Mouse (Mus musculus) adrenal gland, adult 18-20 months (tissue): ENCODE data around the gene Fbxw17. TPM values are rescaled to one million over a fixed set of nuclear protein-coding genes. Genes with fewer than 3 reads are reported as not detected.
A peak's percentile ranks its signal among the peaks of the same experiment; 100 is the strongest.
"Not testable (repeated sequence)": the region's sequence is repeated elsewhere in the genome, so short reads cannot be mapped to it uniquely, and the experiment has no call there.

Experiments
- DNase-seq, 2 experiments: peaks; one replicate each; pipeline ENCODE4 v3.0.0; 2021 to 2022; ENCODE audit warnings: low spot score in 2 of 2
- long read RNA-seq, 2 experiments: library from polyadenylated mRNA; stranded (forward); transcript quantifications; one replicate each; pipeline ENCODE4 v2.0.0; 2021
- total RNA-seq, 2 experiments: library from RNA; stranded (reverse); gene quantifications; 1 replicate in 1 of 2; 2 replicates in 1 of 2; pipeline ENCODE4 v1.2.3; 2021

The Fbxw17 gene
- 10 to 100 TPM; 10.3 to 13.7 TPM for total RNA-seq
- long read RNA-seq, experiment 1, partial matches to known transcripts, result 1 of 6 reads
- long read RNA-seq, experiment 1, other reads (novel, unspliced or antisense), result 2 of 6 reads
- long read RNA-seq, experiment 2, transcript Fbxw17-201 (10 exons, 1,798 nt), result major isoform, 11 of 20 reads
- long read RNA-seq, experiment 2, partial matches to known transcripts, result 3 of 20 reads
- long read RNA-seq, experiment 2, other reads (novel, unspliced or antisense), result 6 of 20 reads

- DNase-seq, result peak; percentile 62 to 70
Measured at GRCm38 (mm10) chr13:50417389-50418183, at the start of gene Fbxw17. Gene Fbxw17 (plus strand): TSS chr13:50417864.

- DNase-seq, result not testable (repeated sequence)
Measured at GRCm38 (mm10) chr13:50372934-50373705, 44.5 kb upstream of the Fbxw17 start.

- DNase-seq, result not testable (repeated sequence)
Measured at GRCm38 (mm10) chr13:50389146-50389545, 28.5 kb upstream of the Fbxw17 start.

GRCm38 (mm10) chr13:50418421-50418820, 757 bp downstream of the Fbxw17 start:
- no peak for DNase-seq

- DNase-seq, result no peak
Measured at GRCm38 (mm10) chr13:50423625-50424209, 6.1 kb downstream of the Fbxw17 start.

GRCm38 (mm10) chr13:50424517-50424916, 6.9 kb downstream of the Fbxw17 start:
- DNase-seq, result no peak

- DNase-seq, result no peak
Measured at GRCm38 (mm10) chr13:50426686-50427085, 9.0 kb downstream of the Fbxw17 start.

- DNase-seq, result no peak
Measured at GRCm38 (mm10) chr13:50443812-50444211, 26.1 kb downstream of the Fbxw17 start, which contains the start of gene Gm47429. Gene Gm47429 (minus strand): TSS chr13:50443912.

- no peak for DNase-seq
Measured at GRCm38 (mm10) chr13:50445261-50445660, 27.6 kb downstream of the Fbxw17 start.

- DNase-seq, result not testable (repeated sequence)
Measured at GRCm38 (mm10) chr13:50452266-50452665, 34.6 kb downstream of the Fbxw17 start.

GRCm38 (mm10) chr13:50453426-50453825, 35.8 kb downstream of the Fbxw17 start:
- DNase-seq, result no peak

GRCm38 (mm10) chr13:50460433-50460832, 42.8 kb downstream of the Fbxw17 start:
- DNase-seq, result not testable (repeated sequence)

GRCm38 (mm10) chr13:50464621-50465562, 47.2 kb downstream of the Fbxw17 start:
- no peak for DNase-seq

- no peak for DNase-seq
Measured at GRCm38 (mm10) chr13:50467007-50467406, 49.3 kb downstream of the Fbxw17 start, which contains the start of gene Nutm2. Gene Nutm2 (plus strand): TSS chr13:50467307.

Other genes starting within 250 kb of the Fbxw17 start
- not detected for gene Gm906, start 167.6 kb upstream of the Fbxw17 start, total RNA-seq
- not detected for gene Gm47429, start 26.0 kb downstream of the Fbxw17 start, total RNA-seq
- not detected for gene Nutm2, start 49.4 kb downstream of the Fbxw17 start, total RNA-seq
- gene Gm904, start 225.4 kb downstream of the Fbxw17 start, total RNA-seq, result not detected